Mouse (Mus musculus) forebrain, embryonic 12.5 days (tissue): Measurements from ENCODE around the gene Scg5. TPM values are rescaled to one million over a fixed set of nuclear protein-coding genes. Genes with fewer than 3 reads are reported as not detected.

Experiments
- ATAC-seq: fragments of 200-750 bp; cut with Nextera tagmentation; 2 replicates; pipeline ENCODE4 v1.8.0; 2017; ENCODE audit warnings: moderate TSS enrichment; ENCODE audit not compliant: low FRiP score
- H3K27ac ChIP-seq: fragments of 300-500 bp; sonication (generic); 2 replicates; pipeline ENCODE4 v1.5.1; 2016; ENCODE audit warnings: mild to moderate bottlenecking
- H3K27me3 ChIP-seq: fragments of 300-500 bp; sonication (generic); 2 replicates; pipeline ENCODE4 v1.6.1; 2016; ENCODE audit warnings: mild to moderate bottlenecking
- H3K36me3 ChIP-seq: fragments of 300-500 bp; sonication (generic); replicated peaks from 2 replicates; pipeline ENCODE4 v1.6.1; 2016; ENCODE audit warnings: mild to moderate bottlenecking
- H3K4me1 ChIP-seq: fragments of 300-500 bp; sonication (generic); 2 replicates; pipeline ENCODE4 v1.6.1; 2016
- H3K4me2 ChIP-seq: fragments of 300-500 bp; sonication (generic); 2 replicates; pipeline ENCODE4 v1.6.1; 2016; ENCODE audit warnings: mild to moderate bottlenecking, moderate library complexity
- H3K4me3 ChIP-seq: fragments of 300-500 bp; sonication (generic); replicated peaks from 2 replicates; pipeline ENCODE4 v1.5.1; 2016; ENCODE audit warnings: mild to moderate bottlenecking
- H3K9ac ChIP-seq: fragments of 300-500 bp; sonication (generic); 2 replicates; pipeline ENCODE4 v1.6.1; 2016; ENCODE audit warnings: mild to moderate bottlenecking
- H3K9me3 ChIP-seq: fragments of 300-500 bp; sonication (generic); 2 replicates; pipeline ENCODE4 v1.6.1; 2016
- WGBS: fragments of 180-500 bp; shearing (Covaris S2); methylation state at CpG from one replicate; pipeline ENCODE4 v1.1.7; 2016; 5-methylcytosine and 5-hydroxymethylcytosine counted together
- polyA plus RNA-seq: library from polyadenylated mRNA; unstranded; fragments of >200 nt; fragmentation: Nextera tagmentation; extraction: Ambion mirVana; gene quantifications from 2 replicates; pipeline ENCODE4 v1.2.1, GENCODE M21; 2016

Scg5 gene
- 67.8 and 71.2 TPM in 2 replicates for polyA plus RNA-seq

DNA sequence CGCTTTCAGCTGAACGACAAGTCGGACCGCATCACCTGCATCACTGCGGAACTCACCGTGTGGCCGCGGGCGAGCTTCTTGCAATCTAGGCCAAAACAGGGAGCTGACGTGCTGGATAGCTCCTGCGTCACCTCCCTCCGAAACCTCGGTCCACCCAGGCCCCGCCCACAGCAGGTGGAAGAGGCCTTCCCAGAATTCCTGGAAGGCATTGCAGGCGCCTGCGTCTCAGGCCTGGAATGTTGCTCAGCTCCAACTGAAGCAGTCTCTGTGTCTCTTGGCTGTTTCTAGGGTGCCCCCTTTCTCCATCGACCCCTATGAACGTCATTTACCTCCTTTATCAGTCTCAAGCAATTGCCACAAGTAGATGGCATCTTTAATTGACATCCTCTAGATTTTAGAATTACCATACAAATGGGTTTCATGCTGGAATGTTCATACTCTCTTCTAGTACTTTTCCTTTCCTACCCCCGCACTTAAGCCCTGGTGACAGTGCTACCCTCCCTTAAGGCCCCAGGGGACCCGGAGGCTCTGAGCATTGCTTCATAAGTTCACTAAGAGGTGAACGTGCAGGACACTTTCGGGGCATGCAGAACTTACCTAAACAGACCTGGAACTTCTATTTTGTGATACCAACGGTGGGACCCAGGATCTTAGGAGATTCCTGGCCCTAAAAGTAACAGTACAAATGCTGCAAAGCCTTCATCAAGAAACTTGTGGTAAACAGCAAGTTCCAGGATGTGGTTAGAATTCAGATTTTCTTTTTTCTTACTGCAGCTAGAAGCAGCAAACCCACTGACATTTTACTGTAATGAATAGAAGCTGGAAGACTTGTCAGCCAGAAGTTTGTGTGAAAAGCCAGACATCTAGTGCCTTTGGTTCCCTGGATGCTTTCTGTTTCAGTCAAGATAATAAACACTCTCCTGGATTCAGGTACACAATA is at the start of gene Scg5:
Scg5 (minus strand) TSS at position 179 of the 940 bp plus-strand sequence.
- Histone ChIP-seq H3K27me3 (no peaks in the 10 kb centered on the region), H3K4me3 (peak within 1 kb of the TSS; percentile 53), H3K4me2 (peak within 1 kb of the TSS; percentile 65), H3K4me1 (peaks cover 36% of the 10 kb centered on the region), H3K36me3 (peaks cover 27% of the 10 kb centered on the region), H3K27ac (peak within 1 kb of the TSS; percentile 93), H3K9me3 (no peaks in the 10 kb centered on the region), H3K9ac (peak within 1 kb of the TSS; percentile 69)
- peak; percentile 96 for ATAC-seq
- 9% methylated on average over 23 of the region's 23 CpGs for WGBS

DNA sequence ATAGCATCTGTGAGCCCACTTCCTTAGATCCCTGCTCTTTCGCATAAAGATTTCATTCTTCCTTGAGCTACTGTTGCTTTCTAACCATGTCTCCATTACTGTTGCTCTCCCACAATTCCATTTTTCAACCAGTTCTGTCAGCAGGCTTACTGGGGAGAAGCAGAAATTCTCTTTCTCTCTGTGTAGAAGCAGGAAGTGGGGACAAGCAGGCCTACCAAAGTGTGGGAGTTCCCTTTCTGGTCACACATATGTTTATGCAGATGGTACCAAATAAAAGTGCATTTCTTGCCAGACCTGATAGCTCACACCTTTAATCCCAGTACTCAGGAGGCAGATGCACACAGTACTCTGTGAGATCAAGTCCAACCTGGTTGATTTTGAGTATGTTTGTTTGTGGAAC is 41.2 kb upstream of the Scg5 start:
- no peak overlapping the region for H3K4me3 ChIP-seq
- H3K4me2 ChIP-seq = no peak overlapping the region
- no peaks in the 10 kb centered on the region for H3K27me3 ChIP-seq
- no peaks in the 10 kb centered on the region for H3K36me3 ChIP-seq
- WGBS = 97% methylated on average over 1 of the region's 1 CpGs
- ATAC-seq = no peak
- no peaks in the 10 kb centered on the region for H3K9me3 ChIP-seq
- H3K27ac ChIP-seq = no peak overlapping the region
- H3K9ac ChIP-seq = no peak overlapping the region
- H3K4me1 ChIP-seq = no peaks in the 10 kb centered on the region

DNA sequence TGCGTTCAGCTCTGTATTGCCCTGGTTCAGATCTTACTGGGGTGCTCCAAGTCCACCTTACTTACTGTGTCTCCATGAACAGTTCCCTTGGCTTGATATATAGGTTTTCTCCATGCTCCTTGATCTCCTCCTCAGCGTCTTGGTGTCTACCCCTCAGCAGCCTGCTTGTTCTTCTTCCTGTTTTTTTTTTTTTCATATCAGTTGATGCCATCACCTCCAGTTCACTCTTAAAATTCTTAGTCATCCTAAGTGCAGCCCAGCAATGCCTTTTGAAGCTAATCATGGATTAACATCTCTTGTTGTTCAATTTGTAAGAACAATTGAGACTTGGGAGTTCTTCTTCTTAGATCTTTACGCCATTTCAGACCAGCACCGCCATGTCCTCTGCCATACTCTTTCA is 39.5 kb upstream of the Scg5 start:
- no peak for ATAC-seq
- WGBS = 85% methylated on average over 4 of the region's 4 CpGs
- Histone ChIP-seq H3K4me2 (no peak overlapping the region), H3K27ac (no peak overlapping the region), H3K36me3 (no peaks in the 10 kb centered on the region), H3K27me3 (no peaks in the 10 kb centered on the region), H3K9ac (no peak overlapping the region), H3K4me1 (no peaks in the 10 kb centered on the region), H3K4me3 (no peak overlapping the region), H3K9me3 (no peaks in the 10 kb centered on the region)

DNA sequence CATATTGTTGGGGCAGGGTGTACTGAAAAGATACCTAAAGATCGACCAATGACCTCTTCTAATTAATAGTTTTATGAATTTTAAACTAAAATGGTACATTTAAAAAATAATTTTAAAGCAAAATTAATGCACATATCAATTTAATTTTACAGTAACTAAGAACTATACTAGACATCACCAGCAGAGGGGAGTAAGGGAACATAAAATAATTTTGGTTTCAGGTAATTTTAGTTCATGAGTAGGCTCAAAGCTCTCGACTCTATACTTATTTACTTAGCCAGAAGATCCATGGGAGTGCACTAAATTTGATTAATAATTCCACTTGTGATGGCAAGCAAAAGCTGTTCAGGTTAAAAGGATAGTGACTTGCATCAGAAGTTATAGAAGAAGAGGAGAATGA is 37.2 kb upstream of the Scg5 start:
- WGBS = 57% methylated on average over 2 of the region's 2 CpGs
- Histone ChIP-seq H3K9me3 (no peaks in the 10 kb centered on the region), H3K27me3 (no peaks in the 10 kb centered on the region), H3K4me3 (no peak overlapping the region), H3K9ac (no peak overlapping the region), H3K36me3 (no peaks in the 10 kb centered on the region), H3K4me2 (no peak overlapping the region), H3K4me1 (no peaks in the 10 kb centered on the region), H3K27ac (no peak overlapping the region)
- ATAC-seq = no peak

GRCm38 (mm10) chr2:113849141-113849540 is 20.2 kb upstream of the Scg5 start:
- peak overlapping the region; percentile 73 for H3K4me2 ChIP-seq
- peak overlapping the region; percentile 76 for H3K9ac ChIP-seq
- peaks cover 9% of the 10 kb centered on the region for H3K36me3 ChIP-seq
- no peaks in the 10 kb centered on the region for H3K9me3 ChIP-seq
- H3K27me3 ChIP-seq = no peaks in the 10 kb centered on the region
- peak; percentile 68 for ATAC-seq
- H3K27ac ChIP-seq = peak overlapping the region; percentile 71
- WGBS = 0% methylated on average over 3 of the region's 3 CpGs
- H3K4me1 ChIP-seq = peaks cover 25% of the 10 kb centered on the region
- H3K4me3 ChIP-seq = peak overlapping the region; percentile 82

GRCm38 (mm10) chr2:113848245-113849121 is 19.6 kb upstream of the Scg5 start, which contains the start of gene Arhgap11a:
Gene Arhgap11a, minus strand, starts transcription at chr2:113848661.
- Histone ChIP-seq H3K9me3 (no peaks in the 10 kb centered on the region), H3K9ac (peak within 1 kb of the TSS; percentile 76), H3K27me3 (no peaks in the 10 kb centered on the region), H3K4me2 (peak within 1 kb of the TSS; percentile 73), H3K36me3 (peaks cover 15% of the 10 kb centered on the region), H3K4me1 (peaks cover 25% of the 10 kb centered on the region), H3K4me3 (peak within 1 kb of the TSS; percentile 82), H3K27ac (peak within 1 kb of the TSS; percentile 71)
- peak; percentile 96 for ATAC-seq
- WGBS = under 1% methylated on average over 48 of the region's 48 CpGs

DNA sequence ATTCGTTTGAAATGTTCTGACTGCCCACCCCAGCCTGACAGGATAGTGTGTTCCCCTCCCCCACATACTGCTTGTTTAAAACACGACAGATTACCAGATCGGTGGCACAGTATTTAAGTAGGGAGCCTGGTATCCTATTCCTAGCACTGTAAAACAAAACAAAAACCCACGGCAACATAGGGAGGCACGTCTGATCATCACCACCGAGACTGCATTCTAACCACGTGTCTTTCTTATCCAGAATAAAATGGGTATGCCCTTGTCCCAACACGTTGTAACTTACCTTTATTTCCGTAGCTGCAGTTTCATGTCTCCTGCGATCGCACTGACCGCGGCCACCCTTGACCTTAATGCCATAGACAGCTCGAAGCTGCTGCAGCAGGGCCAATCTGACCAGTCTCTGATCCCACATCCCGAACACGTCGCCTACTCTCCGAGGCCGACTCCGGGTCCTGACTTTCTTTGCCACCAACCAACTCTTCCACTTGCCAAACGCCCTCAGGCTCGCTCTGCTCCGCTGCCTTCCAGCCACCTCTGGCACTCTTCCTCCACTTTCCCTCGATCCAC is 18.8 kb upstream of the Scg5 start:
- H3K9me3 ChIP-seq = no peaks in the 10 kb centered on the region
- peaks cover 25% of the 10 kb centered on the region for H3K4me1 ChIP-seq
- ATAC-seq = peak; percentile 12; the same call in 1 of the 2 replicates
- H3K27me3 ChIP-seq = no peaks in the 10 kb centered on the region
- peak overlapping the region; percentile 82 for H3K4me3 ChIP-seq
- H3K27ac ChIP-seq = peak overlapping the region; percentile 71; the same call in 1 of the 2 replicates
- WGBS = under 1% methylated on average over 24 of the region's 24 CpGs
- H3K36me3 ChIP-seq = peaks cover 16% of the 10 kb centered on the region
- H3K4me2 ChIP-seq = peak overlapping the region; percentile 73
- H3K9ac ChIP-seq = peak overlapping the region; percentile 76

DNA sequence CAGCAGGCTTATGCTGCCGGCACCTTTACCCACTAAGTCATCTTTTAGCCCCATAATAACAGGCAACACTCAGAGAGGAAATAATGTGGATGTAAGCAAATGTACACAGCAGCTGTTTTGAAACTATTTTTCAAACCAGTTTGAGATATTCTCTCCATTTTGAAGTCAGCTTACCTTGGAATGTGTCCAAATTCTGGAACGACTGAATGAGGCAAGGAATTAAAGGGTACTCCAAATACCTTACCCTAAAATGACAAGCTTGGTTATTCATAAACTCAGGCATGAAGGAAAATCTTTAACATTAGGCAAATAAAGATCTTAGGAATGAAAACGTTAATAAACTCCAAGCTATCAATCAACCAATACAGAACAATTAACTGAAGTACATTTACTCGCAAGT is 16.2 kb upstream of the Scg5 start:
- no peaks in the 10 kb centered on the region for H3K27me3 ChIP-seq
- H3K36me3 ChIP-seq = peaks cover 34% of the 10 kb centered on the region
- WGBS = 82% methylated on average over 4 of the region's 4 CpGs
- H3K4me2 ChIP-seq = no peak overlapping the region
- no peaks in the 10 kb centered on the region for H3K9me3 ChIP-seq
- no peak overlapping the region for H3K27ac ChIP-seq
- peaks cover 25% of the 10 kb centered on the region for H3K4me1 ChIP-seq
- H3K4me3 ChIP-seq = no peak overlapping the region
- ATAC-seq = no peak
- no peak overlapping the region for H3K9ac ChIP-seq

GRCm38 (mm10) chr2:113841656-113842437 is 12.9 kb upstream of the Scg5 start:
- ATAC-seq = no peak
- Histone ChIP-seq H3K4me1 (peaks cover 10% of the 10 kb centered on the region), H3K9me3 (no peaks in the 10 kb centered on the region), H3K36me3 (peaks cover 44% of the 10 kb centered on the region), H3K27me3 (no peaks in the 10 kb centered on the region), H3K4me3 (no peak overlapping the region), H3K27ac (no peak overlapping the region), H3K9ac (no peak overlapping the region), H3K4me2 (no peak overlapping the region)
- WGBS = 90% methylated on average over 4 of the region's 4 CpGs

DNA sequence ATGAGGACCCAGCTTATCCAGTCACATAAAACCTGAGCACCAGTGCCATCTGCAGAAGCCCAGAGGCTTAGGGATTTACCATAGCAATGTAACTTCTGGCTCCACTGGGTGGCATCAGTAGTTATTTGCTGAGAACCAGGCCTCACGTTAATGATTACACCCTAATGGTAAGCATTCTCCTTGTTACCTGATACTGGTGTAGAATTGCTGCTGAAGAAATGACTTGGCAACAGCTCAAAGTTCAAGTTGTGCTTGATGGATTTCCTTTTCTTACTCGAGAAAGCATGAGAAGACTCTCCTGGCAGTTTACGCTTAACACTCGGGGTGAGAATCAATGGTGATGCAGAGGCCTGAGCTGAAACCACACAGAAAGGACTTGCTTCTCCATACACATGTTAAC is 10.6 kb upstream of the Scg5 start:
- no peak overlapping the region for H3K4me3 ChIP-seq
- H3K36me3 ChIP-seq = peaks cover 58% of the 10 kb centered on the region
- no peak overlapping the region for H3K27ac ChIP-seq
- no peak for ATAC-seq
- no peaks in the 10 kb centered on the region for H3K27me3 ChIP-seq
- WGBS = 93% methylated on average over 4 of the region's 4 CpGs
- no peaks in the 10 kb centered on the region for H3K9me3 ChIP-seq
- no peak overlapping the region for H3K9ac ChIP-seq
- H3K4me2 ChIP-seq = no peak overlapping the region
- no peaks in the 10 kb centered on the region for H3K4me1 ChIP-seq

DNA sequence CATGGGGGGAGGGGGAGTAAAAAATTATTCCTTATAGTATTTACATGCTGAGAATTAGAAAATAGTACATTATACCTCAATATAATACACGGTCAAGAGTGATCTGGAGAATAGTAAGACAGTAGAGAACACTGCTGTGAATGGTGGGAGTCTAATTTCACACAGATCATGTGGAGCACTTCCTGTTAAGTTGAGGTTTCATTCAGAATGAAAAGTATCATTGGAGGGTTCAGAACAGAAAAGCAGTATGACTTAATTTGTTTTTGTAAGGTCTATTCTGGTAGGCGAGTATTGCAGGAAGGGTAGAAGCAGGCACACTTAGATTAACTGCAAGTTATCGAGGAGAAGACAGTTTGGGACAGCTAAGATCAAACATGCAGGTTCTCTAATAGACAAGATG is 6.3 kb upstream of the Scg5 start:
- Histone ChIP-seq H3K4me2 (no peak overlapping the region), H3K4me1 (no peaks in the 10 kb centered on the region), H3K9me3 (no peaks in the 10 kb centered on the region), H3K4me3 (no peak overlapping the region), H3K9ac (no peak overlapping the region), H3K27me3 (no peaks in the 10 kb centered on the region), H3K27ac (no peak overlapping the region), H3K36me3 (peaks cover 49% of the 10 kb centered on the region)
- 90% methylated on average over 3 of the region's 3 CpGs for WGBS
- no peak for ATAC-seq
